Mouse (Mus musculus): ENCODE measurements around the gene Hipk2.

Gene Hipk2

DNA sequence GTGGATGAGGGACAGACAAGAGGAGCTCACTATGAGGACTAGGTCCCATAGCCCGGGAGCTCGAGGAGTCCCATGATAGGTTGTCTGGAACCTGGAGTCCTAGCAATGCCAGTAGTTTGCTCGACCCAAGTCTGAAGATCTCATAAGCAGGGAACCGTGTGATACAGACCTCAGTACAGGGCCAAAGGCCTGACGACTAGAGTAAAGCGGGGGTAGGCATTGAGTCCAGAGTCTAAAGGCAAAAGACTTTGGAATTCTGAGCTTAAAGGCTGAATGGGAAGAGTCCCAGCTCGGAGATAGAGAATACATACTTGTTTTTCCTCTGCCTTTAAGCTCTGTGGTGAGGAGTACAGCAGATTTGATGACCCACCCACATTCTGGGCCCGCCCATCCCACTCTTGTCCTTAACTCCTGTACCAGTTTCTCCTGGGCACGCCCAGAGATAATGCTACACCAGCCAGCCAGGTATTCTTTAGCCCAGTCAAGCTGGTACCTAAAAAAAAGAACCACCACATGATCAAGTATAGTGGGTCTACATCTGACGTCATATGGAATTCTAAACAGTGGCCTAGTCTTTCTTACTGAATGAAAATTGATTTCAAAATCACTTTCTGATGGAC lies 27.0 kb upstream of the Hipk2 start:
- no peak for DNase-seq (ENCODE audit: low read depth, low spot score)

DNA sequence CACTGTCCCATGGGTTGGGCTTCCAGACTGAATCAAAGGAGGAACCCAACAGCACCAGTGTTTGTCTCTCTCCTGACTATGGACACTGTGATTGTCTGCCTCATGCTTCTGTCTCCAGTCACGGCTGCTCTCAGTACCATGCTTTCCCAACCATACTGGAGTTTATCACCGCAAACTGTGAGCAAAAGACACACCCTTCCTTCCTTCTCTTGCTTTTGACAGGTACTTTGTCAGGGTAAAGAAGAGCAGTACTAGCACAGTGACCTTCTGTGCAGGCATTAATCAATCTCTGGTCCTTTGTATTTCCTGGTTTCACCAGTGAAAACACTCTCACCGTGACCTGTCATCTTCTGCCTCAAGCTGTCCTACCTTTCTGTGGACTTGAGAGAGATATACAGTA lies 25.7 kb upstream of the Hipk2 start:
- no peak for DNase-seq (ENCODE audit: low read depth, low spot score)

DNA sequence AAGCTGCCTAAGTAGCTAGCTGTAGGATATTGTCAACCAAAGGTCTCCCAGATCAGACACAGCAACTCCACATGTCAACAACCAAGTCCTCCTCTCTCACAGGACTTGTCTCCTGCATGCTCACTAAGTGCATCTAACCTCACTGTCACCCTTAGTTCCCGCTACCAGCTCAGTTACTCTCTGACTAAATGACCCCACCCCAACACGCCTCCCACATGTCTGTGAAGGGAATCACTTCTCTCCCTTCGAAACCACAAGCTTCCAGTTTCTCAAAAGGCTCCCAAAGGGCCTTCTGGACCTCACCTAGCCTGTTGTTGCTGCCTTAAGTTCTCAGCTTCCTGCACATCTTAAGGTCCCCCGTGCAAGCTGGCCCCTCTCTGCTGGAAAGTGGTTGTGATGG lies 25.2 kb upstream of the Hipk2 start:
- no peak for DNase-seq (ENCODE audit: low read depth, low spot score)

DNA sequence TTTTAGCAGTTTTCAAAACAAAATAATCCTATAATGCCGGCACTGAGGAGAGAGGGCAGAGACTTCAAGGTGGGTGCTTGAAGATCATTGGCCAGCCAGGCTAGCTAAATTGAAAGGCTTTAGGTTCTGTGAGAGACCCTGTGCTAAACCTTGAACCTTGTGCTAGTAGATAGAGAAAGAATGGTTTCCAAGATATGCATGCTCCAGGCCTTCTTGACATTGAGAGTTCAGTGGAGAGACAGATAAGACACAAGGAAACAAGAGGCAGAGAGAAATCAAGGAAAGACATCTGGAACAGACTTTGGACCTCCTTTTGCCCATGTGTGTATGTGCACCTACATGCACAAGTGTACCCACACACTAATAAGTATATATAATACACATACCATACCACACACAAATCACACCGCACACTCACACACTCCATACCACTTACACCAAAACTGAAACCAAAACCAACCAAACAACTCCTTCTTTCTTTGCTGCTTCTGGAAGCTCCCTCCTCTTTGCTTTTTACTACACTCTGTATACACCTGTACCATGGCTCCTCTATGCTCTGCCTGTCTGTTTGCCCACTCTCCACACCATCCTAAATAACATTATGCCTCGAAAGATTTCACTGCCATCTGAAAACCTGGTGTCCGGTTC lies 24.6 kb upstream of the Hipk2 start:
- DNase-seq (ENCODE audit: low read depth, low spot score), result no peak

DNA sequence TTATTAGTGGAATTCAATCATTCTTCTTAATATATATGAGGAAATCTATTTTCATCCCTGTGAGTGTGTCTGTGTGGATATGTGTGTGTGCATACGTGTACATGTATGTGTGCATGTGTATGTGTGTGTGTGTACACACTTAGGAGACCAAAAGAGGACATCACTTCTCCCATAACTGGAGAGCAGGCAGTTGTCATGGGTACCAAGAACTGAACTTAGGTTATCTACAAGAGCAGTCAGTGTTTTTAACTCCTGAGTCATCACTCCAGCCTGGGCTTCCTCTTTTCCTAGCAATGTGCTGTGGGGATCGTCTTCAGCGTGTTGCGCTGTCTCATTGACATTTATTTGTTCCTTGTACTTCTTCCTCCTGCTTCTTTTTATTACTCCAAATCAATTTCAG lies 24.1 kb upstream of the Hipk2 start:
- no peak for DNase-seq (ENCODE audit: low read depth, low spot score)

DNA sequence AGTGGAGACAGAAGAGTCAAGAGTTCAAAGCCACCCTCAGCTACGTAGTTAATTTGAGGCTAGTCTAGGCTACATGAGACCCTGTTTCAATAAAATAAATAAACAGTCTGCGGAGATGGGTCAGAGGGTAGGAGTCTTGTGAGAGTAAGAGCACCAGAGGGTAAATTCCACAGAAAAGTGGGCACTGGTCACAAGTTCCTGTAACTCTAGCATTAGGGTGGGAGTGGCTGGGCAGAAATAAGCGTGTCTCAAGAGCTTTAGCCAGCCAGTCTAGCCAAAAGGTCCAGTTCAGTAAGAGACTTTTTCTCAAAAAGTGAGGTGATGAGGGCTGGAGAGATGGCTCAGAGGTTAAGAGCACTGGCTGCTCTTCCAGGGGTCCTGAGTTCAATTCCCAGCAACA lies 17.6 kb upstream of the Hipk2 start:
- DNase-seq (ENCODE audit: low read depth, low spot score), result no peak

DNA sequence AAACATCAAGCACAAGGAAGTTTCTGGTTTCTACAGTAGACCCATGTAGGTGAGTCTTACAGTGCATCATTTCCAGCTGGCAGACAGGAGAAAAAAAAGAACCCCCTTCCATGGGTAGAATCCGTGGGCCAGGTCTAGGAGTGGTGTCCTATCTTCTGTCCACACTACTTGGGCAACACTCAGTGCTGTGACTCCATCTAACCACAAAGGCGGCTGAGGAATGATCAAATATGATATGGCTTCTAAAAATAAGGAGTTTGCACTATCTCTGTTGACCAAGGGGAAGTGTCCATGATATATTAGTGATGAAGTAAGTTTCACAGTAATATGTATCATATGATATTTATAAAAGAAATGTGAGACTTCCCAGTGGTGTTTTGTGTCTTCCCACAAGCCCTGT lies 16.1 kb upstream of the Hipk2 start:
- DNase-seq (ENCODE audit: low read depth, low spot score), result no peak

DNA sequence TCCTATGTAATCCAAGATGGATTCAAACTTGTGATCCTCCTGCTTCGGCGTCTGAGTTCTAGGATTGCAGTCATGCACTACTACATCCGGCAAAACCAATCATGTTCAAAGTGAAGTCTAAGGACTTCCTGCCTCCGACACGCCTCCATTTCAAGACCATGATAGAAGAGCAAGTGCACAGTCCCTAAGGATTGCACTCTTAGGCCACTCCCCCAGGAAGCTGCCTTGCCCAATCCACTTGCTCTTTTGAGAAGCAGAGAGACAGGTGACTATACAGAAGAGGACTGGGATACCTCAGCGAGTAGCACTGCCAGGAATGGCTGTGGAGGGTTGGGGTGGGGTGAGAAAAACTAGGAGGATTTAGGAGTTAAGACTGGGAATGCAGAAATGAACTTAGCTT lies 13.2 kb upstream of the Hipk2 start:
- DNase-seq (ENCODE audit: low read depth, low spot score), result peak; percentile 38

DNA sequence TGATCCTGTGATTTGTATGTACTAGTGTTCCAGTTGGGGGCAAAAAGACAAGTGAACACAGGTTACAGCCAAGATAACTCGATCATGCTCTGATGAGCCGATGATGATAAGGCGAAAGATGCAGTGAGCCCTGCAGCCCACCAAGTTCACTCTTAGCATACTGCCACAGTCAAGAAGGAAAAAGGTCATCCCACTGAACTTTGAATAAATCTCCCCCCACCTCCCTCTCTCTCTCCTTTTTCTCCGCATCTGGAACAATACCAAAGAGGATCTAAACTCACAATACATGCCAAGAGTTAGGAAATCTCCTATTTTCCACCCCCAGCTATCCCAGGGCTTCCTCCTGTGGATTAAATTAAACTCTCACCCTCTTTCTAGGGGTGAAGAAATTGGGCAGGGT lies 11.5 kb upstream of the Hipk2 start:
- no peak for DNase-seq (ENCODE audit: low read depth, low spot score)

DNA sequence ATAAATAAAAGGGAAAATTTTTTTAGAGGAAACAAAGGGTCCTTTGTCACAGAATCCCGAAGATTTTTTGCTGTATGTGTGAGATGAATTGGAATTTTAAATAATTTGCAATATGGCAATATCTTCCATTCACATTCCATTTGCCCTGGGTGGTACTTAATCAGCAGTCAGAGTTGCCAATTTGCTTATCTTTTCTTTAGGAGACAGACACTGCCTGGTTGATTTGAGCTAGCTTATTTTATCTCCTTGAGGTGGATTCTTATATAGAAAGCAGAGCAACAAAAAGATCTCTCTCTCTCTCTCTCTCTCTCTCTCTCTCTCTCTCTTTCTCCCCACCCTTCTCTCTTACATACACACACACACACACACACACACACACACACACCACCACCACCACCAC lies 9.2 kb upstream of the Hipk2 start:
- no peak for DNase-seq (ENCODE audit: low read depth, low spot score)

DNA sequence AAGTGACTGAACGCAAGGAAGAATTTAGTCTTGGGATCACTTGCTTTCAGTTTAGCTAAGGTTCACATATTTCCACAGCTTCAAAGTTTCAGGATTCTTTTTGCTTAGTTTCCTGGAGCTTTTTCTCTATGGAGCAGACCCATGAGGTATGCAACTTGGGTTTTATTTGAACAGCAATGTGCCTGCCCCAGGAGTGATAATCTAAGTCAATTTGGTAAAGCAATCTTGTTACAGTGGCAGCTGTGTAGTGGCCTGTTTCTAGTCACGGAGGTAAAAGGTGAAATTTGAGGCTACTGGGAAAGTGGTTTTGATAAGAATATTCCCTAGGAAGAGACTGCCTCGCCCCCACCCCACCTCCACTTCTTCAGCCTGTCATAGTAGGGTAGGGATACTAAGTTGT lies 8.5 kb upstream of the Hipk2 start:
- no peak for DNase-seq (ENCODE audit: low read depth, low spot score)

DNA sequence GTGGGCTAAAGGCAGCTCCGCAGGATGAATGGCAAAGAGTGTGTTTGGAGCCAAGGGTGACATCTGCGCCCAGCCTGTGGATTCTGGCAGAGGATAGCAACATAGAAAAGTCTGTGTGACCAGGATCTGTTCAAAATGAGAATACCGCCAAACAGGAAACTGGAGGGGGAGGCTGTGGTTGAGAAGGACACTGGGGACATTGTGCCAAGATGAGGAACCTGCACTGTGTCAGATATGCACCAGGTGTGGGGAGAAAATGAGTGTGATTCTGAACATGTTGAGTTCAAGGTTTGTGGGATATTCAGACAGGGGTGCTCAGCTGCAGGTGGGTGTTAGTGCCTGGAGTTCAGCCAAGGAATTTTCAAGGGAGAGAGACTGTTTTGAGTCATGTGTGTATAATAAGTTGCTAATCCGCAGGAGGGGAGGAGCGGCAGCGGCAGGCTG lies 6.8 kb upstream of the Hipk2 start:
- DNase-seq (ENCODE audit: low read depth, low spot score), result no peak

DNA sequence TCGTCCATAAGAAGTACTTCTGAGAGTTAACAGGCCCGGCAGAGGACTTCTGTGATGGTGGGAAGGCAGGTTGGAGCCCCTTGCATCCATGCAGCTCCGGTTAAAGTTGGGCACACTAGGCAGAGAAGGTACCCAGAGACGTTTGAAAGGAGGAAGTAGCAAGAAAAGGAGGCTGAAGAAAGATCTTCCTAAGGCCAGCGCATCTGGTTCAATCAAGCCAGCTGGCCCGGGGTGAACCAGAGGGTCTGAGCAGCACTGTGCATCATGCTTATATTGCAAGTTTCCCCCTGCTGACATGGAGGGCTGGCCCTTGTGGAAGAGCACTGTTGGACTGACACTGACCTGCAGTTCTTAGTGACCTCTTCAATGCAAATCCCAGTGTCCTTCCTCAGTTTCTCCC lies 6.0 kb upstream of the Hipk2 start:
- DNase-seq (ENCODE audit: low read depth, low spot score), result no peak

DNA sequence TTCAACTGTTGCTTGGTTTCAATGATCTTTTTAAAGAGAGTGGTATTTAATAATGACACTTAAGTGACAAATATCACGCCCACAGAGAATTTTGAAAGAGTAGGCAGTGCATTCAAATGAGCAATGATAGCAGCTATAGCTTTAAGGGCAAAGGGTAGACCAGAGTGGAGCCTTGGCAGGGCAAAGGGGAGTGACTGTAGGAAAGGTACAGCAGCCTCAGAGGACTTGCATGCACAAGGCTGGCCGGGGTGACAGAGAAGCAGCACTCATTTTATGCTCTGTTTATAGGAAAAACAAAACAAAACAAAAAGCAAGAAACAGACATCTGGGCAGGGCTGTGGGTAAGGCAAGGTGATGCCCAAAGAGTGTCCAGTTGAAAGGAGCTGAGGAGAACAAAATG lies 5.5 kb upstream of the Hipk2 start:
- no peak for DNase-seq (ENCODE audit: low read depth, low spot score)

DNA sequence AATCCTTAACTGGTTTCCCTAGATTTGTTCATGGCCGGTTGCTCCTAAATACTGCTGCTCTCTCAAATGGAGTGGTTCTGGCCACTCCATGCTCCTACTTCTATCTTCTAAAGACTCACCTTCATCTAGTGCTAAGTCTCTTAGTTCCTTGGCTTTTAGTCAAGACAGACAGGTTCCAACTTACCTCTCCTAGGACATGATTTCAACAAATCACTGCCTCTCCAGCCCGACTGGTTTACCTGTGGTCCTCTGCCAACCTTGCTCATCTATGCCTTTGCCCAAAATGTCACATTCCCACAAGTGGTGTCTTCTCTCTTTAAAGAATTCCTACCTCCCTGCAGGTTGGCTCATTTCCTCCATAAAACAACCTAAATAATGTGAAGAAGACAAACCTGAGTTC lies 1.7 kb upstream of the Hipk2 start:
- no peak for DNase-seq (ENCODE audit: low read depth, low spot score)

DNA sequence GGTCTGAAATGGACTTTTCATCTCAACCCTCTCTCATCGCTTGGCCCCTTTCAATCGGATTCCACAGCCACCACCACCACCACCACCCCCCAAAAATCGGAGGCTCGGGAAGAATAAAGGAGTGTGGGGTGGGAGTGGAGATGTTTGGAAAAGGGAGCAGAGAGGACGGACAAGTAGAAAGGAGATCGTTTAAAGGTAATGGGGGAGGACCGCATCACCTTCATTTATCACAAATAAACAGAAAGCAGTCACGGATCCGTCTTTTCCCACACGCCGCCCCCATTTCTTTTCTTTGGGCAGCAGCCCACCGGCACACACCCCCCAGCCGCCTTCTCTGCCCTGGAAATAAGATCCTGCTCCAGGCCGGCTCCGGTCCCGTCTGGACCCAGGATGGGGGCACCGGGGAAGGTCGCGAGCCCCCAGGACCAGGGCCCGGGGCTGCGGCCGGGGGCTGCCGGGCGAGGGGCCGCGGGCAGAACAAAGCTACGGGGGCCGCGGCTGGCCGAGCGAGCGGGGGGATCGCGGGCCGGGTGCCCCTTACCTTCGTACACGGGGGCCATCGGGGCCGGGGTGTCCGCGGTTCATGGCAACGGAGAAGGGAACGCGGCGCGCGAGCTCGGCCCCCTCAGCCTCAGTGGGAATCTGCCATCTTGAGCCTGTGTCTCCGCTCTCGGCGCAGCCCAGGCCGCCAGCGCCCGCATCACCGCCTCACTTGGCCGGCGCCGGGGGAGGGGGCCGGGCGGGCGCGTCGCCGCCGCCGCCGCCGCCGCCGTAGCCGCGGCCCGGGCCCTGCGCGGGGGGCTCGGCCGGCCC lies 501 bp downstream of the Hipk2 start, which contains the start of gene Tbxas1:
Tbxas1 (plus strand) TSS at position 147 of the 813 bp plus-strand sequence.
- DNase-seq (ENCODE audit: low read depth, low spot score), result peak; percentile 64

DNA sequence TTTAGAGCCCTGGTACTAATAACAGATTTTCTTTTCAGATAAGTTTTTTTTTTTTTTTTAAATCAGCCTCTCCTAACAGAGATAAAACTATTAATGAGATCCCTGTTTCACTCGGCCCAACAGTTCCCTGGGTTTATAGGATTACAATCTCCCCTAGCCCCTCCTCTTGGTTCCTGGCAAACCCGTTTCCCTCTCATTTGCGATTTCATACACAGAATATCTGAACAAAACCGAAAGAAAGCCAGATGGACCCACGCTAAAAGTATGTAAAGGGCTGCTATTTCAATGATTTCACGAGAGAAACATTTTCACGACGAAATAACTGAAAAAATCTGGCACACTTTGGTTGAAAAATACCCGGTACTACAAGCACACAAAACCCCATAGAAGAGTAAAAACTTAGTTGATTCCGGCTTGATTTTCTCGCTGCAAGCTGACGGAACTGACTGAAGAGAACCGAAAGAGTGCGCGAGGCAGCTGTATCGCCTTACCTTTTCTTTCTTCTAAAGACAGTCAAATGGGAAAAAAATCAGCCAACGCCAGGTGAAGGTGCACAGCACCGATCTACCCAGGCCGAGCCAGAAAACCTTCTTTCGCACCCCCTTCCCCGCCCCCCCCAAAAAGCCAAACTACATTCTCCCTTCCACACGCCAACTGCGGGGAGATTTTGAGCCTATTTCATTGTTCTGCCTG lies 1.3 kb downstream of the Hipk2 start:
- peak; percentile 13 for DNase-seq (ENCODE audit: low read depth, low spot score)

DNA sequence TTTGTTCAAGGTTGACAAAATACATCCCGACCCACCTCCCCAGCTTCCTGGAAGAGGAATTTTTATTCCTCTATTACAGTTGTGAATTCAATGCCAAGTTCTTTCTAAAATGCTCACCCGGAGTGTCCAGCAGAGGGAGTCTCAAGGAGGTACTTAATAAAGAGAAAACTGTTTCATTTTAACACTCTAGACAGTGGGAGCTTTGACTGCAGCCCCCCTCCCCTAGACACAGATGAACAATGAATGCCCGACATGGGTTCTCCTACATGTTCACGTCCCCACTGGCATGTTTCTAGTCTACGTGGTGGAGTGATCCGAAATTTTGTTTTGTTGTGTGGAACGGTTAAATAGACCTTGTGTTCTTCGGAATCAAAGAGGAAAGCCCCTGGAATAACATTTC lies 1.9 kb downstream of the Hipk2 start:
- peak; percentile 56 for DNase-seq (ENCODE audit: low read depth, low spot score)

DNA sequence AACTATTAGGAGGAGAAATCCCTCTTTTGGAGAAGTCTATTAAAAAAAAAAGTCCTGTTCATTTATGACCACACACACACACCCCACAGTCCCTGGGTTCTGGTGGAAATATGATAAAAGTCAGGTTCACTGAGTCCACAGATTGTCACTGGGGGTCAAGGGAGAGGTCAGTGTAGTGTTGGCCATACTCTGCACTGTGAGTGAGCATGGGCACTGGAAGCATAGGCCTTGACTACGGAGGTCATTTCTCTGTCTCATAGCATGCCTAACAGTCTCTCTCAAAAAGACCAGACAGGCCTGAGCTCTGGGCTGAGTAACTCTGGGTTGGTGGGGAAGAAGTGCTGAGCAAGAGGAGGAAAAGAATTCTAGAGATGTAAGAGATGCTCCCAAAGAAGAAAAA lies 2.6 kb downstream of the Hipk2 start:
- no peak for DNase-seq (ENCODE audit: low read depth, low spot score)

DNA sequence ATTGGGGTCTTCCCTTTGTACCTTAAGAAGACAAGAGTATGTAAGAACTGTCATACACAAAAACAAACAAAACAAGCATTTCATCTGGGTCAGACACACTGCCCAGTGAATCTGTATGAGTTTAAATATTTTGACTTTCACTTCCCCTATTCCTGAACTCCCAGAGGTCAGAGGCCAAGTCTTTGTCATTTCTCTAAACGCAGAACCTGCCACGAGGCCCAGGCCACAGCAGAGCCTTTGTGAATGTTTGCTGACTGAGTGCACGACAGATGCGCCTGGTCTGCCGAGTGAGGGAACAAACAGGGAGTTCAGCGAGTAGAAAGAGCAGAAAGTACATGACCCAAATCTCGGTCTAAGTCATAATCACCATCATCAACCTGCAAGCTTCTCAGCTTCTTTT lies 4.9 kb downstream of the Hipk2 start:
- DNase-seq (ENCODE audit: low read depth, low spot score), result no peak

DNA sequence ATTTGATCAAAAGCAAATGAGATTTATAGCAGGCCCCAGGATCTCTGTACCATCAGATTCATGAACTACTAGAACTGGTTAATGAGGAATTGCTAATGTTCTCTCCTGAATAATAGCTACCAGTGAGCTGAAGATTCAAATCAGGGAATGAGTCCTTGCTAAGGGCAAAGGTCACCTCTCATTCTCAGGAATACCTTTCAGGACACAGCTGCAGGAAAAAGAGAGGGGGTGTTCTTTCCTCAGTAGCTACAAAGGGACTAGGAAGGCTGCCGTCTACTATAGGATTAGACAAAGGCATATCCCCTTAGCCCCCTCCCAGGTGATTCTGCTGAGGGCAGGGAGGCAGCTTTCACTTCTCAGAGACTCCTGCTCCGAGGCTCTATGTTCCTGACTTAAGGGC lies 5.9 kb downstream of the Hipk2 start:
- DNase-seq (ENCODE audit: low read depth, low spot score), result no peak

DNA sequence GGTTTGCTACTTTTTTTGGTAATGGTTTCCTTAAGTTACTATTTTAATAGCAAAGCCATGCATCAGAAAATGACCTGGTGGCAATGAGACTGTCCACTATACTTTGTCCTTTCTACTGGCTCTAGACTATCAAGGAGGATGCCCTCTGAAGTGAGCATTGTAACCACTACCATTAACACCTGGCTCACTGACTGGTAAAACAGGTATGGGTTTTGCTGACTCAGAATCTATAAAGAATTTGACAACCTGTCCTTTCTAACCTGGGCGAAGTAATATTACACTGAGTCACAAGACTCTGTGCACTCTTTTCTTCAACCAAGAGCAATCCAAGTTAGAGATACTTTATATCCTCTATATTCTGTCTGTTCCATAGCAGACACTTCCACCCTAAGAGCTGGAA lies 7.0 kb downstream of the Hipk2 start:
- DNase-seq (ENCODE audit: low read depth, low spot score), result no peak
